Mouse (Mus musculus) granulocyte monocyte progenitor cell, adult 5-6 weeks (primary cell): ENCODE results near the gene Rreb1. TPM values are rescaled to one million over a fixed set of nuclear protein-coding genes. Genes with fewer than 3 reads are reported as not detected.

Source experiments
- ATAC-seq: replicated peaks from 2 replicates; pipeline ENCODE4 v1.8.0; 2016; ENCODE audit warnings: mild to moderate bottlenecking, moderate TSS enrichment, inconsistent platforms; ENCODE audit not compliant: poor library complexity, severe bottlenecking
- total RNA-seq, 2 experiments: library from RNA; stranded (forward) in 1 of 2; stranded (reverse) in 1 of 2; fragments of 200-712, 200-1000 nt in 1 of 2; fragments of >200 nt in 1 of 2; fragmentation: Nextera tagmentation in 1 of 2; gene quantifications; 2 replicates each; pipeline ENCODE4 v1.2.3; 2014 to 2017

Gene Rreb1
- total RNA-seq, 2 experiments from 2014 or later: 30.9 to 70.6 TPM

- no peak for ATAC-seq
Observed at GRCm38 (mm10) chr13:37866846-37867245, 88.6 kb downstream of the Rreb1 start.

- peak; percentile 80 for ATAC-seq
Observed at GRCm38 (mm10) chr13:37870118-37870908, 92.1 kb downstream of the Rreb1 start.

GRCm38 (mm10) chr13:37872142-37872835 is 94.1 kb downstream of the Rreb1 start:
- no peak for ATAC-seq

- ATAC-seq: peak; percentile 88
Observed at GRCm38 (mm10) chr13:37873125-37873891, 95.1 kb downstream of the Rreb1 start.

- ATAC-seq: no peak
Observed at GRCm38 (mm10) chr13:37875919-37876318, 97.7 kb downstream of the Rreb1 start.

- ATAC-seq: no peak
Observed at GRCm38 (mm10) chr13:37876366-37876765, 98.2 kb downstream of the Rreb1 start.

- ATAC-seq: no peak
Observed at GRCm38 (mm10) chr13:37876836-37877235, 98.6 kb downstream of the Rreb1 start.

- no peak for ATAC-seq
Observed at GRCm38 (mm10) chr13:37877241-37877640, 99.0 kb downstream of the Rreb1 start.

- ATAC-seq: no peak
Observed at GRCm38 (mm10) chr13:37878918-37879331, 100.7 kb downstream of the Rreb1 start.

GRCm38 (mm10) chr13:37879556-37879955 is 101.4 kb downstream of the Rreb1 start:
- no peak for ATAC-seq

GRCm38 (mm10) chr13:37880035-37880434 is 101.8 kb downstream of the Rreb1 start:
- ATAC-seq: peak; percentile 57

GRCm38 (mm10) chr13:37880581-37881130 is 102.5 kb downstream of the Rreb1 start:
- peak; percentile 45 for ATAC-seq

GRCm38 (mm10) chr13:37882521-37882920 is 104.3 kb downstream of the Rreb1 start:
- 0 out of 2 replicates have a peak, but pooled peaks have one; percentile 12 for ATAC-seq

GRCm38 (mm10) chr13:37883008-37883407 is 104.8 kb downstream of the Rreb1 start:
- ATAC-seq: no peak

GRCm38 (mm10) chr13:37885392-37885791 is 107.2 kb downstream of the Rreb1 start:
- no peak for ATAC-seq

GRCm38 (mm10) chr13:37886024-37886423 is 107.8 kb downstream of the Rreb1 start:
- ATAC-seq: no peak

- ATAC-seq: no peak
Observed at GRCm38 (mm10) chr13:37894756-37895155, 116.6 kb downstream of the Rreb1 start.

- no peak for ATAC-seq
Observed at GRCm38 (mm10) chr13:37895564-37896254, 117.5 kb downstream of the Rreb1 start.

GRCm38 (mm10) chr13:37896423-37896822 is 118.2 kb downstream of the Rreb1 start:
- no peak for ATAC-seq

GRCm38 (mm10) chr13:37898772-37899171 is 120.6 kb downstream of the Rreb1 start:
- no peak for ATAC-seq
